Mouse (Mus musculus) lung, embryonic 16.5 days (tissue): ENCODE results near the gene Chrng. TPM values are rescaled to one million over a fixed set of nuclear protein-coding genes. Genes with fewer than 3 reads are reported as not detected.

Source experiments
- ATAC-seq: fragments of 200-750 bp; cut with Nextera tagmentation; 2 replicates; pipeline ENCODE4 v1.8.0; 2017; ENCODE audit warnings: low read depth, mild to moderate bottlenecking, moderate library complexity
- H3K27ac ChIP-seq: fragments of 300-500 bp; sonication (generic); 2 replicates; pipeline ENCODE4 v1.5.1; 2014; ENCODE audit warnings: mild to moderate bottlenecking, control low read depth, low read length
- H3K27me3 ChIP-seq: fragments of 300-500 bp; sonication (generic); 2 replicates; pipeline ENCODE4 v1.6.1; 2014; ENCODE audit warnings: low read depth, low read length, mixed read lengths; ENCODE audit not compliant: control insufficient read depth, insufficient read depth
- H3K36me3 ChIP-seq: fragments of 300-500 bp; sonication (generic); 2 replicates; pipeline ENCODE4 v1.6.1; 2014; ENCODE audit warnings: low read length; ENCODE audit not compliant: control insufficient read depth, insufficient read depth
- H3K4me1 ChIP-seq: fragments of 300-500 bp; sonication (generic); replicated peaks from 2 replicates; pipeline ENCODE4 v1.6.1; 2014; ENCODE audit warnings: low read length, mixed read lengths; ENCODE audit not compliant: control insufficient read depth, insufficient read depth
- H3K4me2 ChIP-seq: fragments of 300-500 bp; sonication (generic); 2 replicates; pipeline ENCODE4 v1.6.1; 2014; ENCODE audit warnings: low read depth, low read length, control low read depth
- H3K4me3 ChIP-seq: fragments of 300-500 bp; sonication (generic); 2 replicates; pipeline ENCODE4 v1.5.1; 2014; ENCODE audit warnings: mild to moderate bottlenecking, low read length, control low read depth
- H3K9ac ChIP-seq: fragments of 300-500 bp; sonication (generic); 2 replicates; pipeline ENCODE4 v1.6.1; 2014; ENCODE audit warnings: low read length, control low read depth
- H3K9me3 ChIP-seq: fragments of 300-500 bp; sonication (generic); 2 replicates; pipeline ENCODE4 v1.6.1; 2016; ENCODE audit warnings: low read length; ENCODE audit not compliant: control insufficient read depth
- WGBS: fragments of 180-500 bp; shearing (Covaris S2); extraction: QIAGEN DNeasy Blood & Tissue Kit; methylation state at CpG from one replicate; pipeline ENCODE4 v1.1.7; 2014; 5-methylcytosine and 5-hydroxymethylcytosine counted together
- polyA plus RNA-seq: library from polyadenylated mRNA; unstranded; fragments of >200 nt; fragmentation: Nextera tagmentation; extraction: Ambion mirVana; gene quantifications from 2 replicates; pipeline ENCODE4 v1.2.1, GENCODE M21; 2015

Chrng gene
- polyA plus RNA-seq, 1 experiment from 2014 or later, result 0.43 TPM

- no peak overlapping the region for H3K9ac ChIP-seq
- H3K27ac ChIP-seq, result no peak overlapping the region
- no peak for ATAC-seq
- no peak overlapping the region for H3K4me2 ChIP-seq
- no peaks in the 10 kb centered on the region for H3K9me3 ChIP-seq
- H3K4me1 ChIP-seq, result no peaks in the 10 kb centered on the region; the same call in 1 of the 2 replicates
- no peak overlapping the region for H3K4me3 ChIP-seq
- peaks cover 4% of the 10 kb centered on the region; the same call in 1 of the 2 replicates for H3K27me3 ChIP-seq
- no peaks in the 10 kb centered on the region for H3K36me3 ChIP-seq
- 16% methylated on average over 17 of the region's 17 CpGs for WGBS
Observed at GRCm38 (mm10) chr1:87206339-87206738, 1.9 kb downstream of the Chrng start.

- no peak for ATAC-seq
- Histone ChIP-seq H3K27me3 (no peaks in the 10 kb centered on the region; the same call in 1 of the 2 replicates), H3K9me3 (no peaks in the 10 kb centered on the region), H3K4me1 (peaks cover 14% of the 10 kb centered on the region), H3K9ac (no peak overlapping the region), H3K27ac (no peak overlapping the region), H3K36me3 (no peaks in the 10 kb centered on the region), H3K4me3 (no peak overlapping the region), H3K4me2 (no peak overlapping the region)
- 77% methylated on average over 4 of the region's 4 CpGs for WGBS
Observed at GRCm38 (mm10) chr1:87211431-87211830, 7.0 kb downstream of the Chrng start.

GRCm38 (mm10) chr1:87213735-87214704 is 9.6 kb downstream of the Chrng start, which contains the start of gene Eif4e2:
Gene Eif4e2 (plus strand): TSS chr1:87213914.
- peak within 1 kb of the TSS; percentile 97 for H3K9ac ChIP-seq
- H3K27ac ChIP-seq, result peak within 1 kb of the TSS; percentile 99
- peaks cover 14% of the 10 kb centered on the region for H3K4me1 ChIP-seq
- H3K4me2 ChIP-seq, result peak within 1 kb of the TSS; percentile 74
- under 1% methylated on average over 85 of the region's 99 CpGs for WGBS
- ATAC-seq, result peak; percentile 98
- no peaks in the 10 kb centered on the region for H3K9me3 ChIP-seq
- no peaks in the 10 kb centered on the region for H3K36me3 ChIP-seq
- H3K27me3 ChIP-seq, result no peaks in the 10 kb centered on the region
- peak within 1 kb of the TSS; percentile 83 for H3K4me3 ChIP-seq

- Histone ChIP-seq H3K27me3 (no peaks in the 10 kb centered on the region), H3K36me3 (peaks cover 2% of the 10 kb centered on the region; the same call in 1 of the 2 replicates), H3K27ac (peak overlapping the region; percentile 99; the same call in 1 of the 2 replicates), H3K4me2 (peak overlapping the region; percentile 74), H3K4me1 (peaks cover 14% of the 10 kb centered on the region), H3K4me3 (peak overlapping the region; percentile 83), H3K9ac (peak overlapping the region; percentile 97), H3K9me3 (no peaks in the 10 kb centered on the region)
- WGBS, result 5% methylated on average over 4 of the region's 4 CpGs
- no peak for ATAC-seq
Observed at GRCm38 (mm10) chr1:87214748-87215147, 10.3 kb downstream of the Chrng start.

GRCm38 (mm10) chr1:87217938-87218337 is 13.5 kb downstream of the Chrng start:
- H3K9ac ChIP-seq, result no peak overlapping the region
- H3K4me2 ChIP-seq, result no peak overlapping the region
- no peak for ATAC-seq
- peaks cover 29% of the 10 kb centered on the region for H3K36me3 ChIP-seq
- H3K27me3 ChIP-seq, result no peaks in the 10 kb centered on the region
- H3K9me3 ChIP-seq, result no peaks in the 10 kb centered on the region
- WGBS, result 54% methylated on average over 3 of the region's 3 CpGs
- no peak overlapping the region for H3K27ac ChIP-seq
- peaks cover 12% of the 10 kb centered on the region for H3K4me1 ChIP-seq
- no peak overlapping the region for H3K4me3 ChIP-seq

GRCm38 (mm10) chr1:87225739-87226138 is 21.3 kb downstream of the Chrng start:
- ATAC-seq, result no peak
- Histone ChIP-seq H3K27me3 (no peaks in the 10 kb centered on the region), H3K4me2 (no peak overlapping the region), H3K27ac (no peak overlapping the region), H3K9me3 (no peaks in the 10 kb centered on the region), H3K9ac (no peak overlapping the region), H3K36me3 (peaks cover 77% of the 10 kb centered on the region), H3K4me3 (no peak overlapping the region), H3K4me1 (no peaks in the 10 kb centered on the region)
- 98% methylated on average over 8 of the region's 8 CpGs for WGBS

- WGBS, result 100% methylated on average over 1 of the region's 1 CpGs
- Histone ChIP-seq H3K36me3 (peaks cover 70% of the 10 kb centered on the region), H3K9me3 (no peaks in the 10 kb centered on the region), H3K9ac (no peak overlapping the region), H3K4me2 (no peak overlapping the region), H3K4me1 (no peaks in the 10 kb centered on the region), H3K27ac (no peak overlapping the region), H3K4me3 (no peak overlapping the region), H3K27me3 (no peaks in the 10 kb centered on the region)
- ATAC-seq, result no peak
Observed at GRCm38 (mm10) chr1:87226409-87227159, 22.1 kb downstream of the Chrng start.

- no peak overlapping the region for H3K4me3 ChIP-seq
- H3K9ac ChIP-seq, result no peak overlapping the region
- H3K36me3 ChIP-seq, result peaks cover 68% of the 10 kb centered on the region
- ATAC-seq, result no peak
- H3K27ac ChIP-seq, result no peak overlapping the region
- 91% methylated on average over 3 of the region's 3 CpGs for WGBS
- no peak overlapping the region for H3K4me2 ChIP-seq
- no peaks in the 10 kb centered on the region for H3K9me3 ChIP-seq
- H3K27me3 ChIP-seq, result no peaks in the 10 kb centered on the region
- no peaks in the 10 kb centered on the region for H3K4me1 ChIP-seq
Observed at GRCm38 (mm10) chr1:87227160-87227550, 22.7 kb downstream of the Chrng start.

- Histone ChIP-seq H3K9me3 (no peaks in the 10 kb centered on the region), H3K27ac (no peak overlapping the region), H3K4me1 (no peaks in the 10 kb centered on the region), H3K27me3 (no peaks in the 10 kb centered on the region), H3K9ac (no peak overlapping the region), H3K4me2 (no peak overlapping the region), H3K36me3 (peaks cover 52% of the 10 kb centered on the region), H3K4me3 (no peak overlapping the region)
- ATAC-seq, result no peak
- WGBS, result 86% methylated on average over 5 of the region's 5 CpGs
Observed at GRCm38 (mm10) chr1:87230606-87231005, 26.1 kb downstream of the Chrng start.
